Mouse (Mus musculus): ENCODE results near the gene Olfr152. TPM values are rescaled to one million over a fixed set of nuclear protein-coding genes. Genes with fewer than 3 reads are reported as not detected.

Olfr152 gene
- not detected in 2 replicates for polyA plus RNA-seq (2015; fragmentation: Nextera tagmentation; extraction: Ambion mirVana)

- Histone ChIP-seq H3K4me1 (no peaks in the 10 kb centered on the region), H3K27ac (replicated peaks) (no peak within 1 kb of the TSS), H3K9me3 (no peaks in the 10 kb centered on the region), H3K4me3 (no peak within 1 kb of the TSS), H3K9ac (replicated peaks) (no peak within 1 kb of the TSS), H3K36me3 (no peaks in the 10 kb centered on the region), H3K27me3 (no peaks in the 10 kb centered on the region), H3K4me2 (replicated peaks) (no peak within 1 kb of the TSS)
- no peak for ATAC-seq (replicated peaks)
- WGBS: 75% methylated on average over 4 of the region's 4 CpGs
These were observed at the start of gene Olfr152 for GRCm38 (mm10) chr2:87779183-87779582. Gene Olfr152, plus strand, starts transcription at chr2:87779483.

GRCm38 (mm10) chr2:87739878-87740277 lies 39.4 kb upstream of the Olfr152 start, which contains the start of gene Olfr1138:
Gene Olfr1138, minus strand, starts transcription at chr2:87739978.
- Histone ChIP-seq H3K36me3 (no peaks in the 10 kb centered on the region), H3K4me3 (no peak within 1 kb of the TSS), H3K27me3 (no peaks in the 10 kb centered on the region), H3K4me1 (no peaks in the 10 kb centered on the region), H3K9ac (replicated peaks) (no peak within 1 kb of the TSS), H3K27ac (replicated peaks) (no peak within 1 kb of the TSS), H3K9me3 (no peaks in the 10 kb centered on the region), H3K4me2 (replicated peaks) (no peak within 1 kb of the TSS)
- ATAC-seq (replicated peaks): no peak
- WGBS: 83% methylated on average over 1 of the region's 1 CpGs

DNA sequence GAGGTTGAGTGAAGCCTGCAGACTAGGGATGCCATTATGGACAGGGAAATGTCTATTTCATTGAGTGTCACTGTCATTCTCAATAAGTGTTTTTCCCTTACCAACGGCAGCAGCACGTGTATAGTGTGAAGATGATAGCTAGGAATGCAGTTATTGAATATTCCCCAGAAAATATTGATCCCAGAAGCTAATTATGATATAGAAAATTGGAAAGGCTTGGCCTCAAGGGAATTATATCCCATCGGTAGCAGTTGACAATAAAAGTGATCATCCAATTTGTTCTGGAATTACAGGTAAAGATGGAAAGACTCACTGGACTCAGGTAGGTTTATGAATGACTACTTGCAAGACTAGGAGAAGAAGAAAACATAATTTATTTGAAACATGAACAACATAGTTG lies 35.8 kb upstream of the Olfr152 start, which contains the start of gene Olfr1140:
Gene Olfr1140, plus strand, starts transcription at position 301 of the 400 bp plus-strand sequence.
- Histone ChIP-seq H3K9me3 (no peaks in the 10 kb centered on the region), H3K27me3 (no peaks in the 10 kb centered on the region), H3K27ac (replicated peaks) (no peak within 1 kb of the TSS), H3K4me3 (no peak within 1 kb of the TSS), H3K36me3 (no peaks in the 10 kb centered on the region), H3K4me1 (no peaks in the 10 kb centered on the region), H3K4me2 (replicated peaks) (no peak within 1 kb of the TSS), H3K9ac (replicated peaks) (no peak within 1 kb of the TSS)
- ATAC-seq (replicated peaks): no peak
- WGBS: 83% methylated on average over 3 of the region's 3 CpGs

DNA sequence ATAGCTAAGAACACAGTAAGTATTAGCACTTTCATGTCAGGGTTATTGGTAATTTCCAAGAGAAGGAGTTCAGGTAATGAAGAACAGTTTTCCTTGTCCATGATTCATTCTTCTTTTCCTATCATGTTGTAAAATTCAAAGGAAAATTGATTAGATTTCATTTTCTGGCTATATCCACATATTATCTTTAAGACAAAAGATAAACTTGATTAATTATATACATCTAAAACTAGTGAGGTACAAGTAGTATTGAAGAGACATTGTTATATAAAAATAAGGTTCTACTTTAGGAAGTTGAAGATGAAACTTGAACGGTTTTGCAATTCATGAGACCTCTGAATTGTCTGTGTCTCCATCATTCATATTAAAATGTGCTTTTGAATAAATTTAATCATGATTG lies 25.4 kb upstream of the Olfr152 start, which contains the start of gene Olfr1141:
Gene Olfr1141, minus strand, starts transcription at position 101 of the 400 bp plus-strand sequence.
- H3K4me2 ChIP-seq (replicated peaks): no peak within 1 kb of the TSS
- H3K36me3 ChIP-seq: no peaks in the 10 kb centered on the region
- no peak for ATAC-seq (replicated peaks)
- no peak within 1 kb of the TSS for H3K4me3 ChIP-seq
- no peaks in the 10 kb centered on the region for H3K9me3 ChIP-seq
- no peaks in the 10 kb centered on the region for H3K27me3 ChIP-seq
- no peaks in the 10 kb centered on the region for H3K4me1 ChIP-seq
- WGBS: 79% methylated on average over 1 of the region's 1 CpGs
- no peak within 1 kb of the TSS for H3K9ac ChIP-seq (replicated peaks)
- no peak within 1 kb of the TSS for H3K27ac ChIP-seq (replicated peaks)

DNA sequence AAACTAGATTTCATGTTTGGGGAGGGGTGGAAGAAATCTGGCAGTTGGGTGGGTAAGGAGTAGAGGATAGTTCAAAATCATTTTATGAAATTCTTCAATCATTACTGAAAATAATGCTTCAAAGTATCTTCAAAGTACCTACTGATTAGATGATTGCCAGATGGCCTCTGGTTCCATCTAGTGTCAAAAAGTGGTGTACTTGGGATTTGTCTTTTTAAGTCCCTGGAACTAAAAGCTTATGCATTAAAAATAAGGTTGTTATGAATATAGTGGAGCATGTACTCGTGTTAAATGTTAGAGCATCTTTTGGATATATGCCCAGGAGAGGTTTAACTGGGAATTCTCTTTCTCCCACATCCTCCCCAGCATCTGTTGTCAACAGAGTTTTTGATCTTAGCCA lies 3.1 kb upstream of the Olfr152 start:
- no peaks in the 10 kb centered on the region for H3K4me1 ChIP-seq
- 54% methylated on average over 1 of the region's 1 CpGs for WGBS
- no peak for ATAC-seq (replicated peaks)

GRCm38 (mm10) chr2:87800292-87800691 lies 21.0 kb downstream of the Olfr152 start, which contains the start of gene Olfr1143:
Gene Olfr1143, plus strand, starts transcription at chr2:87800592.
- H3K9ac ChIP-seq (replicated peaks): no peak within 1 kb of the TSS

More for the DNA sequence above, 3.1 kb upstream of the Olfr152 start:
- H3K4me3 ChIP-seq: no peak overlapping the region
- H3K36me3 ChIP-seq: no peaks in the 10 kb centered on the region
- no peak overlapping the region for H3K4me2 ChIP-seq (replicated peaks)
- H3K27ac ChIP-seq (replicated peaks): no peak overlapping the region
- no peaks in the 10 kb centered on the region for H3K9me3 ChIP-seq
- H3K9ac ChIP-seq (replicated peaks): no peak overlapping the region
- H3K27me3 ChIP-seq: no peaks in the 10 kb centered on the region

GRCm38 (mm10) chr2:87809522-87809921 lies 30.2 kb downstream of the Olfr152 start, which contains the start of gene Olfr1145:
Gene Olfr1145, plus strand, starts transcription at chr2:87809822.
- H3K36me3 ChIP-seq: no peaks in the 10 kb centered on the region
- no peak for ATAC-seq (replicated peaks)

More at GRCm38 (mm10) chr2:87800292-87800691, 21.0 kb downstream of the Olfr152 start, which contains the start of gene Olfr1143:
- H3K36me3 ChIP-seq: no peaks in the 10 kb centered on the region
- no peak within 1 kb of the TSS for H3K27ac ChIP-seq (replicated peaks)
- H3K27me3 ChIP-seq: no peaks in the 10 kb centered on the region
- no peak within 1 kb of the TSS for H3K4me3 ChIP-seq
- ATAC-seq (replicated peaks): no peak
- H3K4me2 ChIP-seq (replicated peaks): no peak within 1 kb of the TSS
- H3K4me1 ChIP-seq: no peaks in the 10 kb centered on the region
- no peaks in the 10 kb centered on the region for H3K9me3 ChIP-seq

GRCm38 (mm10) chr2:87830233-87830632 lies 51.0 kb downstream of the Olfr152 start, which contains the start of gene Olfr1148:
Gene Olfr1148, plus strand, starts transcription at chr2:87830533.
- 91% methylated on average over 1 of the region's 1 CpGs for WGBS
- H3K4me3 ChIP-seq: no peak within 1 kb of the TSS
- no peak within 1 kb of the TSS for H3K4me2 ChIP-seq (replicated peaks)
- H3K36me3 ChIP-seq: no peaks in the 10 kb centered on the region
- no peaks in the 10 kb centered on the region for H3K27me3 ChIP-seq
- H3K9me3 ChIP-seq: no peaks in the 10 kb centered on the region
- H3K4me1 ChIP-seq: no peaks in the 10 kb centered on the region
- no peak within 1 kb of the TSS for H3K9ac ChIP-seq (replicated peaks)
- H3K27ac ChIP-seq (replicated peaks): no peak within 1 kb of the TSS
- no peak for ATAC-seq (replicated peaks)

More at GRCm38 (mm10) chr2:87809522-87809921, 30.2 kb downstream of the Olfr152 start, which contains the start of gene Olfr1145:
- Histone ChIP-seq H3K27me3 (no peaks in the 10 kb centered on the region), H3K9me3 (no peaks in the 10 kb centered on the region), H3K4me2 (replicated peaks) (no peak within 1 kb of the TSS), H3K9ac (replicated peaks) (no peak within 1 kb of the TSS), H3K4me1 (no peaks in the 10 kb centered on the region), H3K27ac (replicated peaks) (no peak within 1 kb of the TSS), H3K4me3 (no peak within 1 kb of the TSS)
- 72% methylated on average over 1 of the region's 1 CpGs for WGBS

Other genes starting within 250 kb of the Olfr152 start
- gene Olfr153, start 247.7 kb upstream of the Olfr152 start, polyA plus RNA-seq (2015; fragmentation: Nextera tagmentation; extraction: Ambion mirVana): not detected in 2 replicates
- not detected in 2 replicates for gene Olfr1128, start 233.9 kb upstream of the Olfr152 start, polyA plus RNA-seq (2015; fragmentation: Nextera tagmentation; extraction: Ambion mirVana)
- gene Olfr1129, start 205.6 kb upstream of the Olfr152 start, polyA plus RNA-seq (2015; fragmentation: Nextera tagmentation; extraction: Ambion mirVana): not detected in 2 replicates
- not detected in 2 replicates for gene Olfr1130, start 173.3 kb upstream of the Olfr152 start, polyA plus RNA-seq (2015; fragmentation: Nextera tagmentation; extraction: Ambion mirVana)
- not detected in 2 replicates for gene Olfr1131, start 152.4 kb upstream of the Olfr152 start, polyA plus RNA-seq (2015; fragmentation: Nextera tagmentation; extraction: Ambion mirVana)
- not detected in 2 replicates for gene Olfr1132, start 141.9 kb upstream of the Olfr152 start, polyA plus RNA-seq (2015; fragmentation: Nextera tagmentation; extraction: Ambion mirVana)
- gene Olfr1133, start 132.1 kb upstream of the Olfr152 start, polyA plus RNA-seq (2015; fragmentation: Nextera tagmentation; extraction: Ambion mirVana): not detected in 2 replicates
- not detected in 2 replicates for gene Olfr1134, start 121.0 kb upstream of the Olfr152 start, polyA plus RNA-seq (2015; fragmentation: Nextera tagmentation; extraction: Ambion mirVana)
- not detected in 2 replicates for gene Olfr1135, start 105.8 kb upstream of the Olfr152 start, polyA plus RNA-seq (2015; fragmentation: Nextera tagmentation; extraction: Ambion mirVana)
- not detected in 2 replicates for gene Olfr1136, start 85.5 kb upstream of the Olfr152 start, polyA plus RNA-seq (2015; fragmentation: Nextera tagmentation; extraction: Ambion mirVana)
- gene Olfr1137, start 66.3 kb upstream of the Olfr152 start, polyA plus RNA-seq (2015; fragmentation: Nextera tagmentation; extraction: Ambion mirVana): not detected in 2 replicates
- not detected in 2 replicates for gene Olfr1138, start 39.5 kb upstream of the Olfr152 start, polyA plus RNA-seq (2015; fragmentation: Nextera tagmentation; extraction: Ambion mirVana)
- gene Olfr1140, start 35.7 kb upstream of the Olfr152 start, polyA plus RNA-seq (2015; fragmentation: Nextera tagmentation; extraction: Ambion mirVana): not detected in 2 replicates
- gene Olfr1141, start 25.5 kb upstream of the Olfr152 start, polyA plus RNA-seq (2015; fragmentation: Nextera tagmentation; extraction: Ambion mirVana): not detected in 2 replicates
- gene Olfr1143, start 21.1 kb downstream of the Olfr152 start, polyA plus RNA-seq (2015; fragmentation: Nextera tagmentation; extraction: Ambion mirVana): not detected in 2 replicates
- gene Olfr1145, start 30.3 kb downstream of the Olfr152 start, polyA plus RNA-seq (2015; fragmentation: Nextera tagmentation; extraction: Ambion mirVana): not detected in 2 replicates
- gene Olfr1148, start 51.0 kb downstream of the Olfr152 start, polyA plus RNA-seq (2015; fragmentation: Nextera tagmentation; extraction: Ambion mirVana): not detected in 2 replicates
- not detected in 2 replicates for gene Olfr1150-ps1, start 64.5 kb downstream of the Olfr152 start, polyA plus RNA-seq (2015; fragmentation: Nextera tagmentation; extraction: Ambion mirVana)
- not detected in 2 replicates for gene Olfr1151, start 76.4 kb downstream of the Olfr152 start, polyA plus RNA-seq (2015; fragmentation: Nextera tagmentation; extraction: Ambion mirVana)
- gene Olfr1152, start 87.0 kb downstream of the Olfr152 start, polyA plus RNA-seq (2015; fragmentation: Nextera tagmentation; extraction: Ambion mirVana): not detected in 2 replicates
- not detected in 2 replicates for gene Olfr1153, start 115.5 kb downstream of the Olfr152 start, polyA plus RNA-seq (2015; fragmentation: Nextera tagmentation; extraction: Ambion mirVana)
- not detected in 2 replicates for gene Olfr1154, start 125.7 kb downstream of the Olfr152 start, polyA plus RNA-seq (2015; fragmentation: Nextera tagmentation; extraction: Ambion mirVana)
- not detected in 2 replicates for gene Olfr1155, start 165.7 kb downstream of the Olfr152 start, polyA plus RNA-seq (2015; fragmentation: Nextera tagmentation; extraction: Ambion mirVana)
- gene Olfr1156, start 173.6 kb downstream of the Olfr152 start, polyA plus RNA-seq (2015; fragmentation: Nextera tagmentation; extraction: Ambion mirVana): not detected in 2 replicates
- not detected in 2 replicates for gene Olfr1157, start 188.8 kb downstream of the Olfr152 start, polyA plus RNA-seq (2015; fragmentation: Nextera tagmentation; extraction: Ambion mirVana)
- not detected in 2 replicates for gene Olfr74, start 195.2 kb downstream of the Olfr152 start, polyA plus RNA-seq (2015; fragmentation: Nextera tagmentation; extraction: Ambion mirVana)
- gene Olfr1158, start 210.6 kb downstream of the Olfr152 start, polyA plus RNA-seq (2015; fragmentation: Nextera tagmentation; extraction: Ambion mirVana): not detected in 2 replicates
- not detected in 2 replicates for gene Olfr1160, start 228.8 kb downstream of the Olfr152 start, polyA plus RNA-seq (2015; fragmentation: Nextera tagmentation; extraction: Ambion mirVana)
- gene Olfr1161, start 243.3 kb downstream of the Olfr152 start, polyA plus RNA-seq (2015; fragmentation: Nextera tagmentation; extraction: Ambion mirVana): not detected in 2 replicates

Data from forebrain, embryonic 15.5 days (tissue).